Mouse (Mus musculus) ES-E14 (cell line): Measurements from ENCODE around the gene Ylpm1.

Experiments
- CHD2 ChIP-seq: IDR thresholded peaks from 2 replicates; pipeline ENCODE4 v1.6.1; 2014; ENCODE audit warnings: mild to moderate bottlenecking, low read depth, low read length, inconsistent platforms
- HCFC1 ChIP-seq: IDR thresholded peaks from 2 replicates; pipeline ENCODE4 v1.6.1; 2012; ENCODE audit warnings: low read length, inconsistent platforms, borderline replicate concordance; ENCODE audit not compliant: insufficient read depth
- MAFK ChIP-seq: IDR thresholded peaks from 2 replicates; pipeline ENCODE4 v1.6.1; 2014; ENCODE audit warnings: mild to moderate bottlenecking, low read depth, low read length, inconsistent platforms; ENCODE audit not compliant: insufficient read depth

GRCm38 (mm10) chr12:85087845-85088244 is 91.7 kb downstream of the Ylpm1 start:
- no peak for TF ChIP-seq MAFK
- no peak for TF ChIP-seq HCFC1
- no peak for TF ChIP-seq CHD2
